Mouse (Mus musculus) forebrain, embryonic 12.5 days (tissue): ENCODE data around the gene Pnmal1. TPM values are rescaled to one million over a fixed set of nuclear protein-coding genes. Genes with fewer than 3 reads are reported as not detected.
A peak's percentile ranks its signal among the peaks of the same experiment; 100 is the strongest.

ENCODE experiments used
- ATAC-seq: fragments of 200-750 bp; cut with Nextera tagmentation; 2 replicates; pipeline ENCODE4 v1.8.0; 2017; ENCODE audit warnings: moderate TSS enrichment; ENCODE audit not compliant: low FRiP score
- H3K27ac ChIP-seq: fragments of 300-500 bp; sonication (generic); 2 replicates; pipeline ENCODE4 v1.5.1; 2016; ENCODE audit warnings: mild to moderate bottlenecking
- H3K27me3 ChIP-seq: fragments of 300-500 bp; sonication (generic); 2 replicates; pipeline ENCODE4 v1.6.1; 2016; ENCODE audit warnings: mild to moderate bottlenecking
- H3K36me3 ChIP-seq: fragments of 300-500 bp; sonication (generic); replicated peaks from 2 replicates; pipeline ENCODE4 v1.6.1; 2016; ENCODE audit warnings: mild to moderate bottlenecking
- H3K4me1 ChIP-seq: fragments of 300-500 bp; sonication (generic); 2 replicates; pipeline ENCODE4 v1.6.1; 2016
- H3K4me2 ChIP-seq: fragments of 300-500 bp; sonication (generic); 2 replicates; pipeline ENCODE4 v1.6.1; 2016; ENCODE audit warnings: mild to moderate bottlenecking, moderate library complexity
- H3K4me3 ChIP-seq: fragments of 300-500 bp; sonication (generic); replicated peaks from 2 replicates; pipeline ENCODE4 v1.5.1; 2016; ENCODE audit warnings: mild to moderate bottlenecking
- H3K9ac ChIP-seq: fragments of 300-500 bp; sonication (generic); 2 replicates; pipeline ENCODE4 v1.6.1; 2016; ENCODE audit warnings: mild to moderate bottlenecking
- H3K9me3 ChIP-seq: fragments of 300-500 bp; sonication (generic); 2 replicates; pipeline ENCODE4 v1.6.1; 2016
- WGBS: fragments of 180-500 bp; shearing (Covaris S2); methylation state at CpG from one replicate; pipeline ENCODE4 v1.1.7; 2016; 5-methylcytosine and 5-hydroxymethylcytosine counted together
- polyA plus RNA-seq: library from polyadenylated mRNA; unstranded; fragments of >200 nt; fragmentation: Nextera tagmentation; extraction: Ambion mirVana; gene quantifications from 2 replicates; pipeline ENCODE4 v1.2.1, GENCODE M21; 2016

Gene Pnmal1
- polyA plus RNA-seq, 1 experiment from 2014 or later: 32.3 TPM

DNA sequence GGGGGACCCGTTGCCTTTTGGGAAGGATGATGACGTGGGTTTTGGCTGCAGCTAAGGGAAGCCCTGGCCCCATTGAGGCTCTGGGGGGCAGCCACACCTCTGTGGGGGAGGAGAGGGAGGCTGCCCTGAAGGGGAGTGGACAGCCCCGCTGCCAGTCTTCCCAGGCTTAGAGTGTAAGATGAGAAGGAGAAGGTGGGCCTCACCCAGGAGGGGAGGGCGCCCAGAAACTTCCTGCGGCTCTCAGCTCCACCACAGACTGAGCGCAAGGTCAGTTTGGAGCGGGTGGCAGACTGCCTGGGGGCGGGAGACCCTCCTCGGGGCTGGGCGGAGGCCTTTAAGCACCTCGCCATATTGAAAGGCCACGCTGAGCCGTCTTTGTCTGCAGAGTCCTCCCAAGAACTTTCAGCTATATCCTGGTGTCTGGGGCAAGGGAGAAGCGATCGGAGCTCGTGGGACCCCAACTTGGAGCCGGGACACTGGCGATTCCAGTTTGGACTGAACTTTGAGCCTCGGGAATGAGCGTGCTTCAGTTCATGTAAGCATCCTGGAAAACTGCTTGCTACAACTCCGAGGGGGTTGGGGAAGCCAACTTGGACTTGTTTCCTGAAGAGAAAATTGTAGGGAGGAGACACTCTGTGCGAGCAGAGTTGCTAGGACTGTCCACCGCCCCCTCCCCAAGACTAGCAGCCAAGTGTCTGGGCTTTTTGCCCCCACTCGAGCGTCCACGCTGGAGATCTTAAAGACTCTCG, 34.3 kb downstream of the Pnmal1 start:
- WGBS: under 1% methylated on average over 26 of the region's 27 CpGs
- Histone ChIP-seq H3K4me2 (peak overlapping the region; percentile 63), H3K4me3 (peak overlapping the region; percentile 40), H3K36me3 (peaks cover 12% of the 10 kb centered on the region; the same call in 1 of the 2 replicates), H3K9ac (peak overlapping the region; percentile 59), H3K4me1 (peaks cover 63% of the 10 kb centered on the region), H3K9me3 (no peaks in the 10 kb centered on the region), H3K27ac (peak overlapping the region; percentile 75), H3K27me3 (no peaks in the 10 kb centered on the region)
- ATAC-seq: peak; percentile 83

DNA sequence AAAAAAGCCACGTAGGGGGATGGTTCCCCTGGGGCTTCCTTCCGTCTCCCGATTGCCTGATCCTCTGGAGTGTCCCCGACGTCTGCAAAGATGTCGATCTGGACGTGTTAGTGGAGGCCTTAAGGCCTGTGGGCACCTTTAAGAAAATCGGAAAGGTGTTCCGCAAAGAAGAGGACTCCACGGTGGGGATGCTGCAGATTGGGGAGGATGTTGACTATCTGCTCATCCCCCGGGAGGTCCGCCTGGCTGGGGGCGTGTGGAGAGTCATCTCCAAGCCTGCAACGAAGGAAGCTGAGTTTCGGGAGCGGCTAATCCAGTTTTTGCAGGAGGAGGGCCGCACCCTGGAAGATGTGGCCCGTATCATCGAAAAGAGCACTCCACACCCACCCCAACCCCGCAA, 34.9 kb downstream of the Pnmal1 start:
- Histone ChIP-seq H3K36me3 (peaks cover 12% of the 10 kb centered on the region; the same call in 1 of the 2 replicates), H3K9me3 (no peaks in the 10 kb centered on the region), H3K27ac (peak overlapping the region; percentile 75; the same call in 1 of the 2 replicates), H3K9ac (peak overlapping the region; percentile 59), H3K4me1 (peaks cover 63% of the 10 kb centered on the region), H3K4me2 (peak overlapping the region; percentile 63), H3K27me3 (no peaks in the 10 kb centered on the region), H3K4me3 (peak overlapping the region; percentile 40)
- 8% methylated on average over 20 of the region's 20 CpGs for WGBS
- no peak for ATAC-seq

DNA sequence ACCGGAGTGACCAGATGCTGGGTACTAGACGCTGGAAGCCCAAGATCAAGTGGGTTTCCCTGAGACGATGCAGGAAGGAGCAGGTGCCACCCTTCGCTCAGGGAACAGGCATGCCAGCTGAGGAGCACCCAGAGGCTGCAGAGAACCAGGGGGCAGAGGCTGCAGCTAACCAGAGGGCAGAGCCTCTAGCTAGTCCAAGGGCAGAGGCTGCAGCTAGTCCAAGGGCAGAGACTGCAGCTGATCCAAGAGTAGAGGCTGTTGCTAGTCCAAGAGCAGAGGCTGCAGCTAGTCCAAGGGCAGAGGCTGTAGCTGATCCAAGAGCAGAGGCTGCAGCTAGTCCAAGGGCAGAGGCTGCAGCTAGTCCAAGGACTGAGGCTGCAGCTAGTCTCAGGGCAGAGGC, 35.9 kb downstream of the Pnmal1 start:
- peaks cover 58% of the 10 kb centered on the region for H3K4me1 ChIP-seq

DNA sequence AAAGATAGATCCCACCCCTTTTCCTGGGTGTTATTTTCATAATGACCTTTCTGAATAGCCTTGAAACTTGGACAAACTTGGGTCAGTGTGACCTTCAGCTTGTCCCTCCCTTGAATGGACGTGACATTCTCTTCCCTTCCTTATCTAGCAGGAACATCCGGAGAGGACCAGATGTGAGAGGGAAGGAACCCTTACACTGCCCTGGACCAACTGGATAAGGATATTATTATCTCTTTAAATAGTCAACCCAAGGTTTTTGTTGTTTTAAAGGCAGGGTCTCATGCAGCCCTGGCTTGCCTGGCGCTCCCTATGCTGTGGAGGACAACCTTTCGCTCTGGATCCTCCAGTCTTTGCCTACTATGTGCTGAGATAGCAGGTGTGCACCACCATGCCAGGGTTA, 39.8 kb downstream of the Pnmal1 start:
- H3K4me1 ChIP-seq: peaks cover 27% of the 10 kb centered on the region
- WGBS: 76% methylated on average over 4 of the region's 4 CpGs
- peak overlapping the region; percentile 20; the same call in 1 of the 2 replicates for H3K27ac ChIP-seq
- no peak overlapping the region for H3K4me3 ChIP-seq
- no peak overlapping the region for H3K9ac ChIP-seq
- peaks cover 31% of the 10 kb centered on the region for H3K36me3 ChIP-seq
- H3K4me2 ChIP-seq: no peak overlapping the region
- no peaks in the 10 kb centered on the region for H3K27me3 ChIP-seq
- no peak for ATAC-seq
- no peaks in the 10 kb centered on the region for H3K9me3 ChIP-seq

More for the DNA sequence above, 35.9 kb downstream of the Pnmal1 start:
- 89% methylated on average over 4 of the region's 4 CpGs for WGBS
- Histone ChIP-seq H3K4me2 (peak overlapping the region; percentile 63), H3K27me3 (no peaks in the 10 kb centered on the region), H3K9me3 (no peaks in the 10 kb centered on the region), H3K27ac (peak overlapping the region; percentile 75; the same call in 1 of the 2 replicates), H3K9ac (0 out of 2 replicates have a peak overlapping the region, but pooled peaks have one; percentile 59), H3K36me3 (peaks cover 15% of the 10 kb centered on the region), H3K4me3 (peak overlapping the region; percentile 40)
- no peak for ATAC-seq

DNA sequence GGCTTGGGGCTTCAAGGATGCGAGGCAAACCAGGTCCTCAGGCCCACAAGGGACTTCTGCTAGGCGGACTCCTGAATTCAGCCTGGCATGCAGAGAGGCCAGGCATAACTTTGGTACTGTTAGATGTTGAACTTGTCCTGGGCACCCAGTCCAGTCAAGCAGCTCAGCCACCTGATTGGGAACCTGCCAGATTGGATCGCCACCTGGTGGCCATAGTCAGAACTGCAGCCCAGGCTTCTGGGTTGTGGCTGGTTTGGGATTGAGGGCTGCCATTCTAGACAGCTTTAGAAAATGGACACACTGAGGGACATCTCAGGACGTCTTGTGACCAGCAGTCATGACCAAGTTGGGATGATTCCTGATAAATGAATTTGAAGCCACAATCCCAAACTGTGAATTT, 40.2 kb downstream of the Pnmal1 start:
- ATAC-seq: no peak; the same call in 1 of the 2 replicates
- Histone ChIP-seq H3K9ac (no peak overlapping the region), H3K4me1 (peaks cover 23% of the 10 kb centered on the region), H3K27ac (peak overlapping the region; percentile 20; the same call in 1 of the 2 replicates), H3K36me3 (peaks cover 36% of the 10 kb centered on the region), H3K9me3 (no peaks in the 10 kb centered on the region), H3K4me3 (no peak overlapping the region), H3K4me2 (no peak overlapping the region), H3K27me3 (no peaks in the 10 kb centered on the region)
- WGBS: 22% methylated on average over 4 of the region's 4 CpGs

DNA sequence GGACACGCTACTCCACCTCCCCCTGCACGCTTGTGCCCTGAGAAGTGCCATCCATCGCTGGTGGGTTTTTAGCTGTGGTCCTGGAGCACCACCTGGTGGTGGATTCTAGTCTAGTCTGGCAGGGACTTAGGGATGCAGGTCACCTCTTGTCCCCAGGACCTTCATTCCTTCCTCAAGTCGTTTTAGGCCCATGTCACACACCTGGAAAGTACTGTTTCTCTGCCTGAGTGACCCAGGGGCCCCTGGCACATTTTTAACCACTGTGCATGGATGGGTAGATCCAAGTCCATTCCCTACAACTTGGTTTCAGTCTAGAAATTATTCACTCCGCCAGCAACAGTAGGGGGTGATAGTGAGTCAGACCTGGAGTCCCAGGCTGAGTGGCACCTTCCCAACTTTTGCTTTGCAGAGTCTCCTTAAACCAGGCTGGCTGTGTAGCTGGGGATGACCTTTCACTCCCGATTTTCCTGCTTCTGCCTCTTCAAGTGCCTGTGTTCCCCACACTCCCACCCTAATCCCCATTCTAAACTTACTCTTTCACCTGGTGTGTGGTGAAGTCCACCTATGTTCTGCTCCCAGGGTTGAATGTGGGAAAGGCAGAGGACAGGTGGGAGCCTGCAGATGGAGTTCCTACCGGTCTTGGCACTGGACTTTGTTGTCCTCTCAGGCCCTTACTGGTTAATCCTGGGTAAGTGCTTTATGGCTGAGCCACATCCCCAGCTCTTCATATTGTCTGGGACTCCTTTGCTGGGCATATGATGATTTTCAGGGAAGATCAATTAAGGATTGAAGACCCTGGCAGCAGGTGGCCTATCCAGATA, 43.1 kb downstream of the Pnmal1 start:
- Histone ChIP-seq H3K4me2 (no peak overlapping the region), H3K4me3 (no peak overlapping the region), H3K36me3 (peaks cover 61% of the 10 kb centered on the region), H3K9ac (no peak overlapping the region), H3K9me3 (no peaks in the 10 kb centered on the region), H3K4me1 (no peaks in the 10 kb centered on the region), H3K27me3 (no peaks in the 10 kb centered on the region), H3K27ac (no peak overlapping the region)
- peak; percentile 82 for ATAC-seq
- WGBS: 14% methylated on average over 7 of the region's 7 CpGs

DNA sequence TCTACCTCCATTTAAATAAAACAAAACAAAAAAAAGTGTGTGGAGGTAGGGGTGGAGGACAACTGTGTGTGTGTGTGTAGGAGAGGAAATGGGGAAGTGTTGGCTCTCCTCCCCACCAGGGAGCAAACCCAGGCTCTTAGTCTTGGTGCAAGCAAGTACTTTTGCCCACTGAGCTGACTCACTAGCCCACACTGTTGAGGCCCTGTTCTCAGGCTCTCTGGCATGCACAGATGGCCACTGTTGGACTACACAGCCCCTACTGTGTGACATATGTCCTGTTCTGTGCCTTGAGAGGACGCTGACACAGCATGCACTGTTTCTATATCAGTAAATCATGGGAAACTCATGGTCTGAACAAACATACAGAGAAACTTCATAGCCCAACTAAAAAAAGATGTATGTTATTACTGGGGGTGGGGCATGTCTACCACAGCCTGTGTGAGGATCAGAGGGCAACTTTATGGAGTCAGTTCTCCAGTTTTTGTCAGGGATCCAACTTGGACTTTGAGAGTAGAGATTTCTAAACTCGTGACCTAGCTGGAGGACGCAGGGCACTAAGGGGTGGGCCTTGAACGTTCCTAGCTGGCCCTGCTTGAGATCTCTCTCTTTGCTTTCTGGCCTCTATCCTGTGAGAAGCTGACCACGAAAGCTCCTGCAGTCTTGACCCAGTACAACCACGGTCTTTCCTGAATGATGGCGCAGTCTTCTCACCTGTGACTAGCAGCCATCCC, 43.9 kb downstream of the Pnmal1 start:
- peak overlapping the region; percentile 36; the same call in 1 of the 2 replicates for H3K27ac ChIP-seq
- H3K4me1 ChIP-seq: no peaks in the 10 kb centered on the region
- no peak overlapping the region for H3K4me3 ChIP-seq
- 92% methylated on average over 7 of the region's 7 CpGs for WGBS
- peaks cover 61% of the 10 kb centered on the region for H3K36me3 ChIP-seq
- H3K27me3 ChIP-seq: no peaks in the 10 kb centered on the region
- no peaks in the 10 kb centered on the region for H3K9me3 ChIP-seq
- no peak overlapping the region for H3K9ac ChIP-seq
- no peak for ATAC-seq
- H3K4me2 ChIP-seq: no peak overlapping the region

DNA sequence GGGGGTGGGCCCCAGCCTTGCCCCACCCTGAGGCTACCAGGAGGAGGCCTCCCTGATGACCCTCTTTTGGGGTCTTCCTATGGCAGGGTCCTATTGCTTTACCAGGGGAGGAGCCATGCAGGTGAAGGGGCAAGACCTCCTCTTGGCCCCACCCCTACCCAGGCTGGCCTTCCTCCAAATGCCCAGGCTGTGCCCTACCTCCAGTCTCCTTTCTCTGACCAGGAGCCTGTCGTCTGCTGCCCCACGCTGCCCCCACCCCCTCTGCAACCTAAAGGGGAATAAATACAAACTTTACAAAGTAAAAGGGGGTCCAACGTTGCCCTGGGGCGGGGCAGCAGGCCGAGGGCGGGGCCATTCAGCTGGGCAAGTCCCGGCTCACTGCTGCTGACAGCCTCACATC, 45.2 kb downstream of the Pnmal1 start:
- Histone ChIP-seq H3K9me3 (no peaks in the 10 kb centered on the region), H3K4me1 (no peaks in the 10 kb centered on the region), H3K9ac (no peak overlapping the region), H3K4me2 (no peak overlapping the region), H3K4me3 (no peak overlapping the region), H3K27me3 (no peaks in the 10 kb centered on the region), H3K27ac (no peak overlapping the region), H3K36me3 (peaks cover 74% of the 10 kb centered on the region)
- WGBS: 90% methylated on average over 7 of the region's 7 CpGs
- ATAC-seq: no peak

DNA sequence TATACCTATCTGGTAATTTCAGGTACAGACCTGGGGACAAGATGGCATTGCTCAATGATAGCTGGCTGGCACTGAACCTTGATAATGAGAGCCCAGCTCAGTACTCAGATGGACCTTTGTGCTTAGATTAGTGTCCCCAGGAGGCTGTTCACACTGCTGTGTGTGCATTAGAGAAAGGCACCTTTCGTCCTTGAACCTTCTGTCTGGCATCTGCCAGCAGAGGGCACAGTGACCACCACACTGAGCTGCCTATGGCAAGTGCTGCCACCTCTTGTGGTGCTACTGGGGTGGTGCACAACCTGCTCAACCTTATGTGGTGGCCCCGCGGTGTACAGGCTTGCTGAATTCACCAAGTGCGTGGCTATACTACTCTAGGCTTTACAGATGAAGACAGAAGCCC, 47.8 kb downstream of the Pnmal1 start:
- ATAC-seq: no peak
- Histone ChIP-seq H3K4me1 (no peaks in the 10 kb centered on the region), H3K4me3 (no peak overlapping the region), H3K9ac (no peak overlapping the region), H3K9me3 (no peaks in the 10 kb centered on the region), H3K27ac (no peak overlapping the region), H3K36me3 (peaks cover 89% of the 10 kb centered on the region), H3K4me2 (no peak overlapping the region), H3K27me3 (no peaks in the 10 kb centered on the region)
- WGBS: 85% methylated on average over 4 of the region's 4 CpGs

DNA sequence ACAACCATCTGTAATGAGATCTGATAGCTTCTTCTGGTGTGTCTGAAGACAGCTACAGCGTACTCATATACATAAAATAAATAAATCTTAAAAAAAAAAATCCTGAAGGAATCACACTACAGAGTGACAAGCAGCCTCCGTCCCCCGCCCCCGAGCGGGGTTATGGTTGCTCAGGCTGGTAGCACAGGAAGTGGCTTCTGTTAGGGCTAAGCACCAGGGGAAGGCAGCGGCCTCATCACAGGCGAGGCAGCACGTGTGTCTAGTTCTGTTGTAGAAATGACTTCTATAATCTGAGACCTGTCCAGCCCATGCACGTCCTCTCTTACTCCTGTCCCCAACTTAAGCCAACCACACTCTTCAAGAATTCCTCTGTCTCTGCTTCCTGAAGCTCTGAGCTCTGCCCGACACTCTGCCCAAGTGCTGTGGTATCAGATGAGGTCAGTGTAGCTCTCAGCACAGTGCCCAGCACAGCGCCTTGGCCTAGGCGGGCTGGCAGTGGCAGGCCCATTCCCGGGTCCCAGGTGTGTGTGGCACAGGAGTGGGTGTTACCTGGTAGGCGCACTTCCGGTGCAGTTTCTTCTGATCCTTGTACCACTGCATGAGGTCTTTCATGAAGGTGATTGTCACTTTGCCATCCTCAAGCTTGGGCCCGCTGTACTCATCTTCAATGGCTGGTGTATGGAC, 50.0 kb downstream of the Pnmal1 start:
- no peak overlapping the region for H3K27ac ChIP-seq
- ATAC-seq: no peak
- no peaks in the 10 kb centered on the region for H3K4me1 ChIP-seq
- H3K4me2 ChIP-seq: no peak overlapping the region
- H3K9me3 ChIP-seq: no peaks in the 10 kb centered on the region
- H3K36me3 ChIP-seq: peaks cover 100% of the 10 kb centered on the region
- no peak overlapping the region for H3K4me3 ChIP-seq
- 93% methylated on average over 16 of the region's 16 CpGs for WGBS
- no peak overlapping the region for H3K9ac ChIP-seq
- no peaks in the 10 kb centered on the region for H3K27me3 ChIP-seq

DNA sequence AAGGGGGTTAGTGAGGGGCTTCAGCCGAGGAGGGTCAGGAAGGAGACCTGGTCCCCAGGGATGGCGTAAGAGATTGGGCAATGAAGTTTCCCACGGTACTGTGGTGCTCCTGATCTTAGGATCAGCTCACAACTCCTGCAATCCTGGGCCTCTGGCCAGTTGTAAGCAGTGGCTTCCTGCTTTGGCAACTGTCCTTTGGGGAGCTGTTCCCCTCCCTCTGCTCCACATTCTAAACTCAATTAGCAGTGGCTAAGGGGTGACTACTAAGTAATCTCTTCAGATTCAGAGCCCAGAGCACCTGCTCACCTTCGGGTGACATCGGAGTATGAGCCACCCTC, 50.5 kb downstream of the Pnmal1 start:
- H3K27me3 ChIP-seq: no peaks in the 10 kb centered on the region
- H3K4me1 ChIP-seq: no peaks in the 10 kb centered on the region
- no peak overlapping the region for H3K9ac ChIP-seq
- no peak overlapping the region for H3K27ac ChIP-seq
- no peaks in the 10 kb centered on the region for H3K9me3 ChIP-seq
- peaks cover 100% of the 10 kb centered on the region for H3K36me3 ChIP-seq
- no peak overlapping the region for H3K4me3 ChIP-seq
- ATAC-seq: no peak
- no peak overlapping the region for H3K4me2 ChIP-seq
- 90% methylated on average over 5 of the region's 5 CpGs for WGBS
